Mouse (Mus musculus): ENCODE results near the gene Npcd. TPM values are rescaled to one million over a fixed set of nuclear protein-coding genes. Genes with fewer than 3 reads are reported as not detected.
A peak's percentile ranks its signal among the peaks of the same experiment; 100 is the strongest.

Npcd gene
- total and polyA plus RNA-seq, 2 experiments: not detected

DNA sequence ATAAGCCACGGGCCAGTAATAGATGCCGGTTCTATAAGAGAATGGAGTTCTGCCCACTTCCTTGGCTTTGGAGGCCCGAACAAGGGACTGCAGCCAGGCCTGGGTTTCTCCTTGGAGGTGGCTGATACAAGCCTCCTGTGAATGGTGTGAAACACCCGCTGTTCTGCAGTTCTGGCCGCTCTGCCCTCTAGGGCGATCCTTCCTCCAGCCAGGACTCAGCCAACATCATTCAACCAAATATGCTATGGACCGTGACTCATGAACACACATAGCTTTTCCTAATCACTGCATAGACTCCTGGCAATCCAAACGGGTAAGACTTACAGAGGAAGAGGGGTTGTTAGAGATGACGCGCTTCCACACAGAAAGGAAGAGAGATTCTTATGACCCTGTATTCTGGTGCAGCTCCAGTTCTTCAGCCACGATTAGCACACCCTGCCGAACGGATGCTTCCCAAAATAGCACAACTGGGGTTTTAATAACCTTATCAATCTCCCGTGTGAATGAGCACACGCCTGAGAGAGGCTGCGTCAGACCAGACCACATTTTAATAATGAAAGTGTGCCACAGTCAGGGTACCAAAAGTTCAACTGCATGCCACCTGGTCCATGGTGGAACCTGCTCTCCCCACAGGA, 66.6 kb downstream of the Npcd start:
- no peak overlapping the region for H3K9ac ChIP-seq (ENCODE audit: low read depth, low read length)
- WGBS: 79% methylated on average over 16 of the region's 16 CpGs

DNA sequence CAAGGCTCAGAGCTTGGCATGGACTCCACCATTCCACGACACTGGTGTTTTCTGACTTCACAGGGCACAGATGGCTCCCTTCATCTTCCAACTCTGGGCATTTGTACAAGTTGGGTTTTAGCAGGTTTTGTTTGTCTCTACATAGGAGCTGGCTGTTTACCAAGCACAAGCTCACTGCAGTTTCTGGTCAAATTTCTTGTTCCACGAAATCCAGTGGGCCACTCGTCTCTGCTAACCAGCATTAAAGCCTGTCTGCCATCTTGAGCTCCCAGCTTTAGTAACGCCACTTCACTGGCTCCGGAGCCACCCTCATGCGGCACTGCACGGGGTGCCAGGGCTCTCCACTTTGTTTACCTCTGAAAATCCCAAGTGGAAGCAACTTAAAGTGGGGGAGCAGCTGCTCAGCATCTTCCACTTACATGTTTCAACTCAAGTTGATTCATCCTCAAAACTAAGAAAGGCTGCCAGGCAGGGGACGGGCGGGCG, 67.4 kb downstream of the Npcd start:
- Histone ChIP-seq H3K27ac (replicated peaks; ENCODE audit: insufficient read depth, low read depth, low read length) (no peak overlapping the region), H3K36me3 (ENCODE audit: control insufficient read depth, insufficient read depth, low read length) (no peaks in the 10 kb centered on the region), H3K79me2 (ENCODE audit: control insufficient read depth, insufficient read depth, low read length) (no peaks in the 10 kb centered on the region), H3K27me3 (ENCODE audit: control insufficient read depth, insufficient read depth, low read length) (no peaks in the 10 kb centered on the region), H3K9ac (ENCODE audit: low read depth, low read length) (no peak overlapping the region), H3K4me1 (ENCODE audit: control insufficient read depth, insufficient read depth, low read length) (no peaks in the 10 kb centered on the region), H3K4me3 (ENCODE audit: insufficient read depth, low read depth, low read length) (no peak overlapping the region)
- WGBS: 90% methylated on average over 10 of the region's 10 CpGs
- TF ChIP-seq CTCF (IDR thresholded peaks at IDR 0.05; ENCODE audit: low read depth, low read length) (no peak), POLR2A (IDR thresholded peaks at IDR 0.05; ENCODE audit: extremely low read depth, insufficient read depth, low read length) (no peak)
- DNase-seq (ENCODE audit: extremely low read depth, low read depth, low spot score): no peak

More for the DNA sequence above, 66.6 kb downstream of the Npcd start:
- H3K27me3 ChIP-seq (ENCODE audit: control insufficient read depth, insufficient read depth, low read length): no peaks in the 10 kb centered on the region
- no peaks in the 10 kb centered on the region for H3K79me2 ChIP-seq (ENCODE audit: control insufficient read depth, insufficient read depth, low read length)
- H3K27ac ChIP-seq (replicated peaks; ENCODE audit: insufficient read depth, low read depth, low read length): 0 out of 2 replicates have a peak overlapping the region, but pooled peaks have one; percentile 13
- no peak for DNase-seq (ENCODE audit: extremely low read depth, low read depth, low spot score)
- no peak overlapping the region for H3K4me3 ChIP-seq (ENCODE audit: insufficient read depth, low read depth, low read length)
- TF ChIP-seq CTCF (IDR thresholded peaks at IDR 0.05; ENCODE audit: low read depth, low read length) (no peak), POLR2A (IDR thresholded peaks at IDR 0.05; ENCODE audit: extremely low read depth, insufficient read depth, low read length) (no peak)
- no peaks in the 10 kb centered on the region for H3K36me3 ChIP-seq (ENCODE audit: control insufficient read depth, insufficient read depth, low read length)
- no peaks in the 10 kb centered on the region for H3K4me1 ChIP-seq (ENCODE audit: control insufficient read depth, insufficient read depth, low read length)

DNA sequence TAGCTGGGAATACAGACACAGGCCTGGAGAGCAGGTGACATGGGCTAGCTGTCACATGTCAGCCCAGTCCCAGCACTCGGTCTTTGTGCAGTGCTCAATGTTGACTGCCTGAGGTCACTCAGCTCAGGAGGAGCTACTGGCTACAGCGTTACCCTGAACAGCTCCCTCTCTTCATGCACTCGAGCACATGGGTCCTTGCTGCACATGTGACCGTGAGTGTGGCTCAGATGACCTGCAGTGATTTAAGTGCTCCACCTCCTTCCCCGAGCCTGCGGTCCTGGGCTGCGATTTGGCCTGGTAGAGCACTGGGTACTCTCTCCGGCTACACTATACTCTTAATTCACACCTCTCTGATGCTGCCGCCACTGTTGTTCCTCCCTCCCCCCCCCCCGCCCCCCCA, 67.9 kb downstream of the Npcd start:
- DNase-seq (ENCODE audit: extremely low read depth, low read depth, low spot score): no peak
- Histone ChIP-seq H3K27ac (replicated peaks; ENCODE audit: insufficient read depth, low read depth, low read length) (no peak overlapping the region), H3K4me3 (ENCODE audit: insufficient read depth, low read depth, low read length) (no peak overlapping the region), H3K36me3 (ENCODE audit: control insufficient read depth, insufficient read depth, low read length) (no peaks in the 10 kb centered on the region), H3K9ac (ENCODE audit: low read depth, low read length) (no peak overlapping the region), H3K79me2 (ENCODE audit: control insufficient read depth, insufficient read depth, low read length) (no peaks in the 10 kb centered on the region), H3K4me1 (ENCODE audit: control insufficient read depth, insufficient read depth, low read length) (no peaks in the 10 kb centered on the region), H3K27me3 (ENCODE audit: control insufficient read depth, insufficient read depth, low read length) (no peaks in the 10 kb centered on the region)
- 78% methylated on average over 10 of the region's 10 CpGs for WGBS
- no peak for TF ChIP-seq POLR2A (IDR thresholded peaks at IDR 0.05; ENCODE audit: extremely low read depth, insufficient read depth, low read length)
- no peak for TF ChIP-seq CTCF (IDR thresholded peaks at IDR 0.05; ENCODE audit: low read depth, low read length)

DNA sequence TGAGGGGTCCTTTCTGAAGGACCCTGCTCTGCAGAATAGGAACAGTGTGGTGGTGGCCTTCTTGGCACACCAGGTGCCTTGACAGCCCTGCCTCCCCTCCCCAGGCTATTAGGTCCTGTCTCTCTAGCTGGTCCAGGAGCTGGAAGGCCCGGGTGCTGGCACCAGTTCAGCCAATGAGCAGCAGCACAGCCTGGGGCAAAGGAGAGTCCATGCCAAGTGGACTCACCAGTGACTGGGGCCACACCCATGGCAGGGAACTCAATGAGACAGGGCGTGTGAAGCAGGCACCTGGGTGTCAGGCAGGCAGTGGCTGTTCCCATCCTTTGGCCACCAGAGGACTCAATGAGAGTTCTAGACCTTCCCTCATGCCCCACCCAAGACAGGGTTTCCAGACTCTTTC, 68.7 kb downstream of the Npcd start:
- Histone ChIP-seq H3K27ac (replicated peaks; ENCODE audit: insufficient read depth, low read depth, low read length) (no peak overlapping the region), H3K36me3 (ENCODE audit: control insufficient read depth, insufficient read depth, low read length) (no peaks in the 10 kb centered on the region), H3K9ac (ENCODE audit: low read depth, low read length) (no peak overlapping the region), H3K4me3 (ENCODE audit: insufficient read depth, low read depth, low read length) (no peak overlapping the region), H3K27me3 (ENCODE audit: control insufficient read depth, insufficient read depth, low read length) (no peaks in the 10 kb centered on the region), H3K79me2 (ENCODE audit: control insufficient read depth, insufficient read depth, low read length) (no peaks in the 10 kb centered on the region), H3K4me1 (ENCODE audit: control insufficient read depth, insufficient read depth, low read length) (no peaks in the 10 kb centered on the region)
- TF ChIP-seq POLR2A (IDR thresholded peaks at IDR 0.05; ENCODE audit: extremely low read depth, insufficient read depth, low read length): no peak
- peak; percentile 50 for DNase-seq (ENCODE audit: extremely low read depth, low read depth, low spot score)
- 15% methylated on average over 2 of the region's 2 CpGs for WGBS

DNA sequence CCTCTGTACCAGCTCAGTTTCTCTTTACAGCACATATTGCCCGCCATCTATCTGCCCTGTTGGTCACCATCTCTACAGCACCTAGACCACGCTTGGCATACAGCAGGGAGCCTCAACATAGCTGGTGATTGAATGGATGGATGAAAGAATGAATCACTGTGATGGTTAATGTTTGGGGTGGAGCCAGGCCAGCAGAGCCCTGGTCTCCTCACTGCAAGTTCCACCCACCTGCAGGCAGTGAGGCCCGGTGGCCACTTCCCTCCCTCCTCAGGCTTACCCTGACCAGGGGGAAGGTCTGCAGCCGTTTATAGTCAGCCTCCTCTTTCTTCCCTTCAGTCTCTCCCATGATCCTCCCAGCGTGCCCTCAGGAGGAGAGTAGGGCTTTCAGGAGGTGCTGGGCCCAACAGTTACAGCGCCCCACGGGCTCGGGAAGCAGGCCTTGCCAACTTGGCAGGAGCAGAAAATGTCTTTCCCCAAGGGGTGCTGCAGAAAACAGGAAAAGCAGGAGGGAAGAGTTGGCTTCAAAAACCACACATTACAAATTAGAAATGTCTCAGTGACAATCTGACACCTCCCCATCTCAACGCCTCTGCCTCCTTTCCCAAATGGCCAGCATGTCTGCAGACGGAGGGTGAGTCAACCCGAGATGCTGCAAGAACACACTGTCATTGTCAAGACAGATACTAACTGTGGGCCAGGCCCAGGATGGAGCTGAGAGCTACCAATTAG, 69.3 kb downstream of the Npcd start:
- no peak for DNase-seq (ENCODE audit: extremely low read depth, low read depth, low spot score)
- 89% methylated on average over 11 of the region's 11 CpGs for WGBS
- no peaks in the 10 kb centered on the region for H3K79me2 ChIP-seq (ENCODE audit: control insufficient read depth, insufficient read depth, low read length)
- H3K9ac ChIP-seq (ENCODE audit: low read depth, low read length): no peak overlapping the region
- H3K27me3 ChIP-seq (ENCODE audit: control insufficient read depth, insufficient read depth, low read length): no peaks in the 10 kb centered on the region
- no peaks in the 10 kb centered on the region for H3K4me1 ChIP-seq (ENCODE audit: control insufficient read depth, insufficient read depth, low read length)
- TF ChIP-seq POLR2A (IDR thresholded peaks at IDR 0.05; ENCODE audit: extremely low read depth, insufficient read depth, low read length): no peak
- TF ChIP-seq CTCF (IDR thresholded peaks at IDR 0.05; ENCODE audit: low read depth, low read length): no peak
- no peak overlapping the region for H3K27ac ChIP-seq (replicated peaks; ENCODE audit: insufficient read depth, low read depth, low read length)
- no peaks in the 10 kb centered on the region for H3K36me3 ChIP-seq (ENCODE audit: control insufficient read depth, insufficient read depth, low read length)
- H3K4me3 ChIP-seq (ENCODE audit: insufficient read depth, low read depth, low read length): no peak overlapping the region
